Mouse (Mus musculus) right cerebral cortex, postnatal 10 days (tissue): ENCODE measurements at regions not wholly inside any gene's neighbourhood (a gene's known extent, or its start where the extent isn't known, plus 50 kb on each side); places are given as distances from the start of the nearest gene placed in this dataset.

Experiments used
- DNase-seq, 2 experiments: peaks; one replicate each; pipeline ENCODE4 v3.0.0; 2021; ENCODE audit warnings: low spot score in 2 of 2

DNA sequence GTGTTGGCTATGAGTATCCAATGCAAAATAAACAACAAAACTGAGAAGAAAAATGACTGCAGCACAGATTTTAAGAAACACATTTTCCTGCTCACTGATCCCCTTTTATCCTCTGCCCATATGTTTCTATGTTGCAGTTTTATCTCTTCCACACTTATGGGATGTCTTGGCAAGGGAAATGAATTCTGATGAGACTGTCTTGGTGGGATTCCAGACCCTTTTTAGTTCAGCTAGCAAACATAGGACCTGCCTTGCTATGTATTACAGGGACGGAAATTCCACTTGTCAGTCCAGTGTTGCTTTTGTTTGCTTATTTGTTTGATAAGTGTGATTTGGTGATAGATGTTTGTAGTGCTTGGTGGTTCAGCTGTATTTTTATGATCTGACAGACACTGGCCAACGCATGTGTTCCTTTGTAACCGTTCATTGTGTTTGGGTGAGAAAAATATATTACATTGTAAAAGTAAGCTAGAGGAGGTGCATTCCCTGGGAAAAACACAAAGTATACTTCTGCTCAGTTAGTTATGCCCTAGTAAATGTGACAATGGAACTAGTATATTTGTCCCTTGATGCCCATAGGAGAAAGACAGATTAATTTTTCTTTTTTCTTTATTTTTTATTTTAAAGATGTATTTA, 1516.2 kb downstream of the Tbl1xr1 start:
- DNase-seq, result peak; percentile 28 to 72

DNA sequence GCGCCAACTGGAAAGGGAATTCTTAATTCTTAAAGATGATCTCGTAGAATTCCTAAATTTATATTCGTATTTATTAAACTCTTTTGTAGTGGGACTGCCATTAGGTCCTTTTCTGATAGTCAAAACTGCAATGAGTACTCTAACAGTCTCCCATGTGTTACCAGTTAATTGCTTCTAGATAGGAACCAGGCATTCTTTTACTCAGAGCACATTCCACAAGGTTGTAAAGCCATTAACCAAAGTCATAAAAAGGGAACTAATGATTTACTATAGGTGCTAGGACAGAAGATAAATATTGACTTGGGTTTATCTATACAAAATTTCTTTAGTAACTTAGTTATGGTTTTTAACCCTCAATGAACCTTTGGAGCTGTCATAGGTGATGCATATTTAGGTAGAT, 1525.0 kb downstream of the Tbl1xr1 start:
- DNase-seq, result no peak

GRCm38 (mm10) chr3:23610054-23610453, 1533.6 kb downstream of the Tbl1xr1 start:
- DNase-seq, result no peak

- DNase-seq, result no peak
Measured at GRCm38 (mm10) chr3:23658585-23659252, 1485.3 kb downstream of the Naaladl2 start.

GRCm38 (mm10) chr3:23706748-23707147, 1437.3 kb downstream of the Naaladl2 start:
- no peak for DNase-seq
